Mouse (Mus musculus) kidney, adult 2 months (tissue): ENCODE measurements at regions not wholly inside any gene's neighbourhood (a gene's known extent, or its start where the extent isn't known, plus 50 kb on each side); places are given as distances from the start of the nearest gene placed in this dataset.

Experiments
- DNase-seq: peaks from one replicate; pipeline ENCODE4 v3.0.0; 2021
- H3K27ac ChIP-seq: fragments of 200-500 bp; 2 replicates; pipeline ENCODE4 v1.5.1; 2012; ENCODE audit warnings: low read depth, low read length, control low read depth, inconsistent platforms; ENCODE audit not compliant: insufficient read depth
- H3K27me3 ChIP-seq: fragments of 200-500 bp; replicated peaks from 2 replicates; pipeline ENCODE4 v1.6.1; 2012; ENCODE audit warnings: mild to moderate bottlenecking, moderate library complexity, low read length, inconsistent platforms; ENCODE audit not compliant: control insufficient read depth, insufficient read depth
- H3K36me3 ChIP-seq: fragments of 200-500 bp; 2 replicates; pipeline ENCODE4 v1.6.1; 2012; ENCODE audit warnings: mild to moderate bottlenecking, moderate library complexity, low read length, inconsistent platforms; ENCODE audit not compliant: control insufficient read depth, insufficient read depth
- H3K4me1 ChIP-seq: fragments of 200-500 bp; 2 replicates; pipeline ENCODE4 v1.6.1; 2011; ENCODE audit warnings: low read length; ENCODE audit not compliant: control insufficient read depth, insufficient read depth
- H3K4me3 ChIP-seq: fragments of 200-500 bp; 2 replicates; pipeline ENCODE4 v1.5.1; 2011; ENCODE audit warnings: mild to moderate bottlenecking, low read depth, low read length, control low read depth; ENCODE audit not compliant: insufficient read depth
- CTCF ChIP-seq: fragments of 200-500 bp; conservative IDR thresholded peaks from 2 replicates; pipeline ENCODE4 v1.5.1; 2011; ENCODE audit warnings: low read depth, mild to moderate bottlenecking, control low read depth, low read length, moderate library complexity, mixed read lengths; ENCODE audit not compliant: insufficient read depth, insufficient read length
- POLR2A ChIP-seq: fragments of 200-500 bp; IDR thresholded peaks from one replicate; pipeline ENCODE4 v1.6.1; 2011; ENCODE audit warnings: low read depth, low read length, control low read depth
- WGBS: fragments of 180-500 bp; shearing (Covaris S2); methylation state at CpG from one replicate; pipeline ENCODE4 v1.1.7; 2018; 5-methylcytosine and 5-hydroxymethylcytosine counted together

DNA sequence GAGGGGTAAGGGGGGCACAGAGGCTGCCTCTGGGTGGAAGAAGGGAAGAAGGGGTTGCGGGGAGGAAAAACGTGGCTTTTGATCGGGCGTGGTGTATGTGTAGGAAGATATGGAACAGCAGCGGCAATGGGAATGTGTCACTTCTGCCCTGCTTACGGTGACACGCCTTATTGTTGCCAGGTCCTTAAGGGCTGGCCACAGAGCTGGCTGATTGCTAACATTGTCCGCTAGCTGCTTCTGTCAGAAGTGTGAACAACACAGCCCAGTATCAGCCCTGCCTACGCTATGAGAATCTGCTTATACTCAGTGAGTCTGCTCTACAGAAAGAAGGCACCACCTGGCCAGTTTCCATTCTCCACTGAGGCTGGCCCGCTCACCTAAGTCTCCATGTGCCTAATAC lies 50.9 kb upstream of the Fam189a1 start:
- no peak overlapping the region for H3K4me3 ChIP-seq
- DNase-seq = no peak
- no peaks in the 10 kb centered on the region for H3K4me1 ChIP-seq
- 86% methylated on average over 10 of the region's 10 CpGs for WGBS
- no peak for TF ChIP-seq CTCF
- TF ChIP-seq POLR2A = no peak
- no peaks in the 10 kb centered on the region for H3K27me3 ChIP-seq
- H3K36me3 ChIP-seq = no peaks in the 10 kb centered on the region
- no peak overlapping the region for H3K27ac ChIP-seq
